Mouse (Mus musculus): ENCODE results near the gene Gm4871. TPM values are rescaled to one million over a fixed set of nuclear protein-coding genes. Genes with fewer than 3 reads are reported as not detected.
"Not testable (repeated sequence)": the region's sequence is repeated elsewhere in the genome, so short reads cannot be mapped to it uniquely, and the experiment has no call there.

Gm4871 gene
- polyA plus RNA-seq, 1 experiment: not detected

DNA sequence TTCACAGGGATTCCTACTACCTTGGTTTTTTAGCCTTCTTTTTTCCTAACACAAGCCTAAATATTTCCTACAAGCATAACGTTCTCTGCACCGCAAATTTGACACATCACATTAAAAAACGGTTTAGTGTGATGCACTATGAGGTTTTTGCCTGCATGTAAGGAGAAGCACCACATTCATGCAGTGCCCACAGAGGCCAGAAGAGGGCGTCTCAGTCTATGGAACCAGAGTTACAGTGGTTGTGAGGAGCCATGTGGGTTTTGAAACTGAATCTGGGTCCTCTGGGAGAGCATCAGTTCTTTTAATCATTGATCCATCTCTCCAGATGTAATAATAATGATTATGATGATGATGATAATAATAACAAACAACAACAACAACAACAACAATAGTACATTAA, 9.1 kb upstream of the Gm4871 start:
- no peaks in the 10 kb centered on the region for H3K9me3 ChIP-seq (replicated peaks; ENCODE audit: control insufficient read depth, insufficient read depth, low read length, poor library complexity, severe bottlenecking)
- no peak overlapping the region for H3K27ac ChIP-seq (ENCODE audit: insufficient read depth, low read length)
- TF ChIP-seq POLR2A (IDR thresholded peaks at IDR 0.05; ENCODE audit: insufficient read depth, low read length) (no peak), CTCF (IDR thresholded peaks at IDR 0.05; ENCODE audit: low read depth, low read length) (peak; percentile 70)
- H3K36me3 ChIP-seq (ENCODE audit: control insufficient read depth, insufficient read depth, low read length, poor library complexity, severe bottlenecking): no peaks in the 10 kb centered on the region
- no peaks in the 10 kb centered on the region for H3K27me3 ChIP-seq (ENCODE audit: control insufficient read depth, insufficient read depth, low read length, poor library complexity, severe bottlenecking)
- no peak overlapping the region for H3K9ac ChIP-seq (ENCODE audit: low read depth, poor library complexity, severe bottlenecking)
- H3K4me1 ChIP-seq (ENCODE audit: control insufficient read depth, insufficient read depth, low read length): no peaks in the 10 kb centered on the region
- H3K4me3 ChIP-seq (ENCODE audit: low read depth, low read length): no peak overlapping the region

DNA sequence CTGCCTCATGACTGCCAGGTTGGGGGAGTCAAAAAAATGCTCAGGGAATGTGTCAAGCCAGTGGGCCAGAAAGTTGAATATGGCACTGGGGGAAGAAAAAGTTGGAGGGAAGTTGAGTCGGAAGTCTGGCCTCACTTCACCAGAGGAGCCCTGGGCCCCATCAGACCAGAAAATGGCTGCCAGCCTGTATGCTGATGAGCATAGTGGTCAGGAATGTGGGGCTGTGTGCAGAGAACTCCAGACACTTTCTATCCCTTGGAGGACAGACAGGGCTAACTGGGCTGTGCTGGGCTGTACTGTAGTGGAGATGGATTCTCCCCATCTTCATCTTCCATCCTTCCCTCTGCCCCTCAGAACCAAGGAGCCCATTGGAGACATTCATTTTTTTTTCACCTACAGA, 2.1 kb downstream of the Gm4871 start:
- H3K36me3 ChIP-seq (ENCODE audit: control insufficient read depth, insufficient read depth, low read length, poor library complexity, severe bottlenecking); H3K9me3 ChIP-seq (replicated peaks; ENCODE audit: control insufficient read depth, insufficient read depth, low read length, poor library complexity, severe bottlenecking); H3K27me3 ChIP-seq (ENCODE audit: control insufficient read depth, insufficient read depth, low read length, poor library complexity, severe bottlenecking); H3K4me1 ChIP-seq (ENCODE audit: control insufficient read depth, insufficient read depth, low read length); H3K9ac ChIP-seq (ENCODE audit: low read depth, poor library complexity, severe bottlenecking); H3K4me3 ChIP-seq (ENCODE audit: low read depth, low read length); H3K27ac ChIP-seq (ENCODE audit: insufficient read depth, low read length): not testable (repeated sequence)

DNA sequence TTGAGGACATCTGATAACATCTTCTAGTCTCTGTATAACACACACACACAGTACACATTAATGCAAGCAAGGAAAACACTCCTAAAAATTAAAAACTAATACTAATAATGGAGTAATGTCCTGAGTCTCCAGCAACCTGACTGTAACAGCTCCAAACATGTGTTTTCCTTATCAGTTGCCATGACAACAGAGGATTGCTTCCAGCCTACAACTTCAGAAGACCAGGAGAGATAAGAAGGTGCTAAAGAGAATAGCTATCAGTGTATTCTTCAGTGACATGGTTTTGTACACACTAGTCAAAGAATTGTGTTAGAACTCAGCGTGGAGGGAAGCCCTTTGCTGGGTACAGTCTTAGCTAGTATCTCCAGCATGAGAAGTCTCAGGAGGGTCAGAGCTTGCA, 11.8 kb downstream of the Gm4871 start:
- H3K4me3 ChIP-seq (ENCODE audit: low read depth, low read length); H3K27ac ChIP-seq (ENCODE audit: insufficient read depth, low read length); H3K4me1 ChIP-seq (ENCODE audit: control insufficient read depth, insufficient read depth, low read length); H3K9ac ChIP-seq (ENCODE audit: low read depth, poor library complexity, severe bottlenecking); H3K27me3 ChIP-seq (ENCODE audit: control insufficient read depth, insufficient read depth, low read length, poor library complexity, severe bottlenecking); H3K9me3 ChIP-seq (replicated peaks; ENCODE audit: control insufficient read depth, insufficient read depth, low read length, poor library complexity, severe bottlenecking); H3K36me3 ChIP-seq (ENCODE audit: control insufficient read depth, insufficient read depth, low read length, poor library complexity, severe bottlenecking): not testable (repeated sequence)

DNA sequence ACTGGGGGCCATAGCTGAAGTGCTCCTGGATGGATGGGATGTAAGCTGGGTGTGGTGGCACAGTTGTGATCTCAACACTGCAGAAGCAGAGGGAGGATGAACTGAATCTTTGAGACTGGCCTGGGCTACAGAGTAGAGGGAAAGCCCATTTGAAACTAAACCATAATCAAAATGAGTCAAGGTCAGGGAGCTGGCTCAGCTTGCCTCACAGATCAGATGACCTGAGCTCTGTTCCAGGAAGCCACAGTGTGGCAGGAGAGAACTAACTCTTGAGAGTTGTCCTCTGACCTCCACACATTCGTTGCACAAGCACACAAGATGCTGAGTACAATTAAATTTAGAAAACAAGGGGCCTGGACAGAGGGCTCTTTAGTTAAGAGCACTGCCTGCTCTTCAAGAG, 12.3 kb downstream of the Gm4871 start:
- H3K27me3 ChIP-seq (ENCODE audit: control insufficient read depth, insufficient read depth, low read length, poor library complexity, severe bottlenecking); H3K9ac ChIP-seq (ENCODE audit: low read depth, poor library complexity, severe bottlenecking); H3K4me3 ChIP-seq (ENCODE audit: low read depth, low read length); H3K27ac ChIP-seq (ENCODE audit: insufficient read depth, low read length); H3K4me1 ChIP-seq (ENCODE audit: control insufficient read depth, insufficient read depth, low read length); H3K9me3 ChIP-seq (replicated peaks; ENCODE audit: control insufficient read depth, insufficient read depth, low read length, poor library complexity, severe bottlenecking); H3K36me3 ChIP-seq (ENCODE audit: control insufficient read depth, insufficient read depth, low read length, poor library complexity, severe bottlenecking): not testable (repeated sequence)

DNA sequence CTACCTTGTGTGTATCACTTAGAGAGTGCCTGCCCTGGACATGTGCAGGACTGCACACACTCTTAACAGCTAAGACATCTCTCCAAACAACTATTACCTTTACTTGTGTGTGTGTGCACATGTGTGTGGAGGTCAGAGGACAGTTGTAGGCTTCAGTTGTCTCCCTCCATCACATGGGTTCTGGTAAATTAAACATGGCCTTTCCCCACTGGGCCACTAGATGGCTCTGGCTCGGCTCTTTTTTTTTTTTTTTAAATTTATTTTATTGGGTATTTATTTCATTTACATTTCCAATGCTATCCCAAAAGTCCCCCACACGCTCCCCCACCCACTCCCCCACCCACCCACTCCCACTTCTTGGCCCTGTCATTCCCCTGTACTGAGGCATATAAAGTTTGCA, 15.8 kb downstream of the Gm4871 start:
- not testable (repeated sequence) for H3K27ac ChIP-seq (ENCODE audit: insufficient read depth, low read length); H3K9me3 ChIP-seq (replicated peaks; ENCODE audit: control insufficient read depth, insufficient read depth, low read length, poor library complexity, severe bottlenecking); H3K36me3 ChIP-seq (ENCODE audit: control insufficient read depth, insufficient read depth, low read length, poor library complexity, severe bottlenecking)

DNA sequence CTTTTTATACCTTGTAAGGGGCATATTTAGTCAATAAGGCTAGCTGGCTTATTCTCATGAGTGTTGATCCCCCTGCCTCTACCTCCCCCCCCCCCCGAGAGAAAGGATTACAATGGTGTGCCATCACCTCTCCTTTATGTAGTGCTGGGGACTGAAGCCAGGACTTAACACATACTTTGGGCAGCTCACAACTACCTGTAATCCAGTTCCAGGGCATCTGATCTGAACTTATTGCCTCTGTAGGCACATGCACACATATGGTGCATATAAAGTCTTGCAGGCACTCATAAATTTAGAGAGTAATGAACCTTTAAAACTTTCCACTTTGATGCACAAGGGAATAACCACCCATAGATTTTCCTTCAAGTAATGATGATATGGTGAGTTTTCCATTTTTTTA, 18.3 kb downstream of the Gm4871 start:
- Histone ChIP-seq H3K36me3 (ENCODE audit: control insufficient read depth, insufficient read depth, low read length, poor library complexity, severe bottlenecking) (no peaks in the 10 kb centered on the region), H3K27ac (ENCODE audit: insufficient read depth, low read length) (no peak overlapping the region), H3K9me3 (replicated peaks; ENCODE audit: control insufficient read depth, insufficient read depth, low read length, poor library complexity, severe bottlenecking) (no peaks in the 10 kb centered on the region), H3K27me3 (ENCODE audit: control insufficient read depth, insufficient read depth, low read length, poor library complexity, severe bottlenecking) (no peaks in the 10 kb centered on the region), H3K9ac (ENCODE audit: low read depth, poor library complexity, severe bottlenecking) (no peak overlapping the region), H3K4me3 (ENCODE audit: low read depth, low read length) (no peak overlapping the region), H3K4me1 (ENCODE audit: control insufficient read depth, insufficient read depth, low read length) (no peaks in the 10 kb centered on the region)
- TF ChIP-seq CTCF (IDR thresholded peaks at IDR 0.05; ENCODE audit: low read depth, low read length): no peak
- no peak for TF ChIP-seq POLR2A (IDR thresholded peaks at IDR 0.05; ENCODE audit: insufficient read depth, low read length)
- no peak for TF ChIP-seq EP300 (IDR thresholded peaks at IDR 0.05; ENCODE audit: insufficient read depth, low read depth, low read length)

More for the DNA sequence above, 15.8 kb downstream of the Gm4871 start:
- not testable (repeated sequence) for H3K4me3 ChIP-seq (ENCODE audit: low read depth, low read length); H3K4me1 ChIP-seq (ENCODE audit: control insufficient read depth, insufficient read depth, low read length); H3K27me3 ChIP-seq (ENCODE audit: control insufficient read depth, insufficient read depth, low read length, poor library complexity, severe bottlenecking); H3K9ac ChIP-seq (ENCODE audit: low read depth, poor library complexity, severe bottlenecking)

DNA sequence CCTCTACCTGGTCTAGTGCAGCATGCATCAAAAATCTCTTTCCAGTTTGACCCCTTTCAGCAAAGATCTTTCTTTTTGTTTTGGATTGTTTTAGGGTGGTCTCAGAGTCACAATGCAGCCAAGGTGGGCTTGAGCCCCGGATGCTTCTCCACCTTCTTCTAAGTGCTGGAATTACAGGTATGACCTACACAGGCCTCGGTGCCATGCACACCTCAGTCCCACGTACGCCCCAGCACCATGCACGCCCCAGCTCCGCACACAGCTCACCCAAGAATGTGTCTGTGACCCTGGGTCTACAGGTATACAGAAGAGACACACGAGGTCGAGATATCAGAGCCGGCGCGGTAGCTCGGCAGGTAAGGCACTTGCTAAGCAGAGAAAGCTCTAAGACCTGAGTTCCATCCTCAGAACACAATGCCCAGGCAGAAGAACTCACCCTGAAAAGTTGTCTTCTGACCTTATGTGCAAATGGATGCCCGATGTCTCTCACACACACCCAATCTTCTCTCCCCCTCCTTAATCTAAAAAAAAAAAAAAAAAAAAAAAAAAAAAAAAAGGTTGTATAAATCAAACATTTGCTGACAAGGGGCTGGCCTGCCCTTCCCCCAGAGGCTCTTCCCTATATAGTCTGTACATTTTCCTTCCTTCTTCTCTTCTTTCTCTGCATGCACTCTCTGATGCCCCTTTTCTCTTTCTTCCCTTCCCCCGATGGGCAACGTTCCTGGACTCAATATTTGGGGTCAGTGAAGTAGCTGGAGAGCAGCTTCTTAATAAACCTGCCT, 23.5 kb downstream of the Gm4871 start:
- Histone ChIP-seq H3K4me1 (ENCODE audit: control insufficient read depth, insufficient read depth, low read length) (no peaks in the 10 kb centered on the region), H3K27ac (ENCODE audit: insufficient read depth, low read length) (no peak overlapping the region), H3K4me3 (ENCODE audit: low read depth, low read length) (no peak overlapping the region), H3K36me3 (ENCODE audit: control insufficient read depth, insufficient read depth, low read length, poor library complexity, severe bottlenecking) (no peaks in the 10 kb centered on the region), H3K27me3 (ENCODE audit: control insufficient read depth, insufficient read depth, low read length, poor library complexity, severe bottlenecking) (no peaks in the 10 kb centered on the region), H3K9ac (ENCODE audit: low read depth, poor library complexity, severe bottlenecking) (no peak overlapping the region), H3K9me3 (replicated peaks; ENCODE audit: control insufficient read depth, insufficient read depth, low read length, poor library complexity, severe bottlenecking) (no peaks in the 10 kb centered on the region)
- TF ChIP-seq CTCF (IDR thresholded peaks at IDR 0.05; ENCODE audit: low read depth, low read length) (no peak), POLR2A (IDR thresholded peaks at IDR 0.05; ENCODE audit: insufficient read depth, low read length) (no peak), EP300 (IDR thresholded peaks at IDR 0.05; ENCODE audit: insufficient read depth, low read depth, low read length) (no peak)
